Mouse (Mus musculus) mature B cell (primary cell): ENCODE measurements around the gene Tpd52l2.

Experiments used
- in situ Hi-C: fragments of 300-500 bp; cut with MboI; formaldehyde crosslinking; loops from 2 replicates; pipeline ENCODE4 v1.14.3; 2019

The Tpd52l2 gene

GRCm38 (mm10) chr2:181537444-181538047, 40.6 kb downstream of the Tpd52l2 start:
- in situ Hi-C loops, result no loop called here

DNA sequence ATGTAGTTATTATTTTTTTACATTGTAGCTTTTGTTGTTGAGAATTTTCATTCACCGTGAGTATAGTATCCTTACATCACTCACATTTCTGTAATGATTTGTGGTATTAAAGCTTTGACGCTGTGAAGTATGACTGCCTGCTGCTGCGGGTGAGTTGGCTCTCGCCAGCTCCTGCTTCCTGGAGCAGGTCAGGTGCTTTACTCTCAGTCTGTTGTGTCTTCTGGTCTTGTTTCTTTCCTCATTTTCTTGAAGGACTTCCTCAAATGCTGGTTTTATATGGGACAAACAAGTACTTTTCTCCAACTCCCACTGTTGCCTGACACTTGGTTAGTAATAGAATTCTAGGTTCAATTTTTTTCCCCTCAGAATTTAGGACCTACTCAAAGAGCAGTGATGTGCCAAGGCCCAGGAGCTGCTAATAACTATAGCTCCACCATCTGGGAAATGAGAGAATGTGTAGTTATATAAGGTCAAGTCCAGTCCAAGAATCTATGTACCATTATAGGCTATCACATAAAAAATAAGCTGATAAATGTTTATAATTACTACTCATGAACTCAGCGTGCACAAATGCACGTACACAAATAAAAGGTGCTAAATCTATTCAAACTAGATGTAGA, 44.9 kb downstream of the Tpd52l2 start:
- in situ Hi-C loops, result no loop called here

DNA sequence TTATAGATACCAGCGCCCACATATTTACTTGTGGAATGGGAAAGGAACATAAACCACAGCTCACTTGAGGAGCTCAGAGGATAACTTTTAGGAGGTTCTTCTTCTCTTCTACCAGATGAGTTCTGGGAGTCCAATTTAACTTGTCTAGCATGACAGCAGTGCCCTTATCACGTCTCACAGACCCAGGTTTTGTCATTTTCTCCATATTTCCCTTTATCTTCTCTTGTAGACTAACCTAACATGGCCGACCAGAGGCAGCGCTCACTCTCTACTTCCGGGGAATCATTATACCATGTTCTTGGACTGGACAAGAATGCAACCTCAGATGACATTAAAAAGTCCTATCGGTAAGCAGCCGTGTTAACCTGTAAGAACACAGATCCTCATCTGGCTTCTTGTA, 49.2 kb downstream of the Tpd52l2 start:
- in situ Hi-C loops, result no loop called here

DNA sequence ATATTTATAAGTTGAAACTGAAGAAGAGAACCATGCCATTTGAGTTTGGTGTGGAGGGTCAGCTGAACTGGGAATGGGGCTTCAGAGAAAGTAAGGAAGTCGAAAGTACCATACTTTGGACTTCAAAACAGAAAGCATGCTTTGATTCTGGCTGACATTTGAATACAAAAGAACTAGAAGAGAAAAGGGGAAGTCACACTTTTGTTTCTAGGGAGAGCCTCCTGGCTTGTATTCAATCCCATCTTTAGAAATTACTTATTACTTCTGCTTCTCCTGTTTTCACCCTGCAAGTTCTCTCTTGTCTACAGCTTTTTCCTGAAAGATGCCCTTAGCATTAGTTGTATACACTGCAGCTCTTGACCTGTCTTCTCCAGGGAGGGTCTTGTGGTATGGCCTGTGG, 51.3 kb downstream of the Tpd52l2 start:
- in situ Hi-C loops, result no loop called here

GRCm38 (mm10) chr2:181548682-181549081, 51.7 kb downstream of the Tpd52l2 start:
- in situ Hi-C loops, result no loop called here

GRCm38 (mm10) chr2:181550233-181550632, 53.3 kb downstream of the Tpd52l2 start:
- in situ Hi-C loops, result no loop called here

DNA sequence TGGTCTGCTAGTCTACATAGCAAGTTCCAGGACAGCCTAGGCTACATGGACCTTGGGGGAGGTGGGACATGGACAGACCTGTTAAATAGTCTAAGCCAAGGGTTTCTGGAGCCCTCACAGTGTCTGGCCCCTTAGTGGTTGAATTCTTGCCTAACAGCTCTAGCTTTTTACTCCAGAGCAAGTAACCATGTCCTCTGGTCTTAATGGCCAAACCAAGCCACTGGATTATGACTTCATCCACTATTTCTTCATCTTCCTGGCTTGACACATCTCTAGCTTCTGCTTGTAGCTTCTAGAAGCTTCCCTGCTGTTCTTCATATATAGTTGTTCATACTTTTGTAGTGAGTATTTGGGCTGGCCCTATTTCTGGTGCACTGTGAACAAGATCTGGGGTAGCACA, 56.8 kb downstream of the Tpd52l2 start:
- in situ Hi-C loops, result no loop called here

DNA sequence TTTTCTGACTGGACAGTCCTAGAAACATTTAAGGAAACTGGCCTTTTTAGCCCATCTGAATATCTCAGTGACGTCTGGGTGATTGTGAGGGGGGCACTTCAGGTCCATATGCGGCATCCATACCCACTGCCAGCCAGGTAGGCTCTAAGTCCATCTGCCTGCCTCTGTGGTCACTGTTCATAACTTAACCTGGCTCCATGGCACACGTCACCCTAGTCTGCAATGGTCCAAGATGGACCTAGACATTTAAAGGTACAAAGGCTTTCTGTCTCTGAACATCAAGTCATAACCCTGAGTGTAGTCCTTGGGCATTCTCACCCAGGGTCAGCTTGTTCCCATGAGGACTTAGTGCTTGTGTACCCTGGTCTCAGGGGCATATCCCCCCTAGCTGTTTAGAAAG, 70.4 kb downstream of the Tpd52l2 start:
- in situ Hi-C loops, result no loop called here
